Mouse (Mus musculus) midbrain, postnatal 0 days (tissue): Measurements from ENCODE around the gene D930020B18Rik. TPM values are rescaled to one million over a fixed set of nuclear protein-coding genes. Genes with fewer than 3 reads are reported as not detected.

ENCODE experiments used
- ATAC-seq: fragments of 200-750 bp; cut with Nextera tagmentation; 2 replicates; pipeline ENCODE4 v1.8.0; 2017; ENCODE audit warnings: moderate number of reproducible peaks, mild to moderate bottlenecking, moderate TSS enrichment, moderate library complexity; ENCODE audit not compliant: low FRiP score
- DNase-seq: peaks from one replicate; pipeline ENCODE4 v3.0.0-alpha.2; 2015; ENCODE audit warnings: low spot score
- H3K27ac ChIP-seq: fragments of 300-500 bp; sonication (generic); 2 replicates; pipeline ENCODE4 v1.5.1; 2014; ENCODE audit warnings: low read depth, mild to moderate bottlenecking, low read length, mixed read lengths
- H3K27me3 ChIP-seq: fragments of 300-500 bp; sonication (generic); 2 replicates; pipeline ENCODE4 v1.6.1; 2014; ENCODE audit warnings: low read length, control low read depth, mixed read lengths; ENCODE audit not compliant: insufficient read depth
- H3K36me3 ChIP-seq: fragments of 300-500 bp; sonication (generic); 2 replicates; pipeline ENCODE4 v1.6.1; 2014; ENCODE audit warnings: low read length, control low read depth, mixed read lengths; ENCODE audit not compliant: insufficient read depth
- H3K4me1 ChIP-seq: fragments of 300-500 bp; sonication (generic); 2 replicates; pipeline ENCODE4 v1.6.1; 2014; ENCODE audit warnings: mild to moderate bottlenecking, control low read depth, antibody characterized with exemption, low read length, mixed read lengths; ENCODE audit not compliant: insufficient read depth
- H3K4me2 ChIP-seq: fragments of 300-500 bp; sonication (generic); 2 replicates; pipeline ENCODE4 v1.6.1; 2014; ENCODE audit warnings: low read depth, mild to moderate bottlenecking, low read length, mixed read lengths; ENCODE audit not compliant: poor library complexity, severe bottlenecking
- H3K4me3 ChIP-seq: fragments of 300-500 bp; sonication (generic); 2 replicates; pipeline ENCODE4 v1.5.1; 2014; ENCODE audit warnings: low read depth, mild to moderate bottlenecking, low read length, moderate library complexity
- H3K9ac ChIP-seq: fragments of 300-500 bp; sonication (generic); replicated peaks from 2 replicates; pipeline ENCODE4 v1.6.1; 2014; ENCODE audit warnings: mild to moderate bottlenecking, low read length, moderate library complexity, mixed read lengths; ENCODE audit not compliant: poor library complexity, severe bottlenecking
- H3K9me3 ChIP-seq: fragments of 300-500 bp; sonication (generic); 2 replicates; pipeline ENCODE4 v1.6.1; 2016; ENCODE audit warnings: low read length, control low read depth
- CTCF ChIP-seq: IDR thresholded peaks from 2 replicates; pipeline ENCODE4 v1.5.1; 2016; ENCODE audit warnings: antibody characterized with exemption, mild to moderate bottlenecking
- WGBS: fragments of 180-500 bp; shearing (Covaris S2); extraction: QIAGEN DNeasy Blood & Tissue Kit; methylation state at CpG from one replicate; pipeline ENCODE4 v1.1.7; 2014; 5-methylcytosine and 5-hydroxymethylcytosine counted together
- microRNA-seq: library from miRNA; unstranded; fragments of <30 nt; microRNA quantifications from one replicate; pipeline ENCODE4, GENCODE M21; 2016; ENCODE audit warnings: borderline number of aligned reads
- polyA plus RNA-seq: library from polyadenylated mRNA; unstranded; fragments of >200 nt; fragmentation: Nextera tagmentation; extraction: Ambion mirVana; gene quantifications from 2 replicates; pipeline ENCODE4 v1.2.1, GENCODE M21; 2015
- total RNA-seq: library from RNA; depleted of rRNA; stranded (reverse); fragments of >200 nt; gene quantifications from 2 replicates; pipeline ENCODE4 v1.2.3, GENCODE M21; 2014; rRNA removed

The D930020B18Rik gene
- total and polyA plus RNA-seq, 2 experiments from 2014 or later = 0.42 to 0.44 TPM

GRCm38 (mm10) chr10:121739548-121740505 lies 98.4 kb downstream of the D930020B18Rik start, which contains the start of gene BC048403:
Gene BC048403 (plus strand): TSS chr10:121739937.
- peak within 1 kb of the TSS; percentile 82 for H3K27ac ChIP-seq

DNA sequence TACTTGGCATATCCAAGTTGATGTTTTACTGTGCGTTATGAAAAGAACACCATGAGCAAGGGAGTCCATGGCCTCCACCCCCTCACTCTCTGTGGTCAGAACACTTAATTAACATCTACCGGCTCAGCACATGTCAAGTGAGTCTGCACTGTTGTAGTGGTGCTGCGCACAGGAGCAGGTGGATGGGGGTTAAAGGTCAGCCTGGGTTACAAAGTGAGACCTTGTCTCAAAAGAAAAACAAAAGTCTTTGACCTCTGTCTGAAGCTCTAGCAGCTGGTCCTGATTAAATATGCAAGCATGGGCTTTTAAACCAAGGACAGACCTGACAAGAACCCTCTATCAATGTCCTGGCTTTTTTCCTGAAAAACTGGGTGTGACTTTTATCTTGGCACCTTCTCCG lies 100.9 kb downstream of the D930020B18Rik start:
- Histone ChIP-seq H3K4me1 (no peaks in the 10 kb centered on the region), H3K9me3 (no peaks in the 10 kb centered on the region), H3K4me3 (no peak overlapping the region), H3K4me2 (no peak overlapping the region), H3K9ac (no peak overlapping the region), H3K27me3 (no peaks in the 10 kb centered on the region), H3K27ac (no peak overlapping the region), H3K36me3 (peaks cover 14% of the 10 kb centered on the region)
- no peak for TF ChIP-seq CTCF
- DNase-seq = no peak
- 52% methylated on average over 4 of the region's 4 CpGs for WGBS
- ATAC-seq = no peak

More at GRCm38 (mm10) chr10:121739548-121740505, 98.4 kb downstream of the D930020B18Rik start, which contains the start of gene BC048403:
- peak within 1 kb of the TSS; percentile 83 for H3K9ac ChIP-seq
- H3K36me3 ChIP-seq = no peaks in the 10 kb centered on the region
- H3K4me3 ChIP-seq = peak within 1 kb of the TSS; percentile 73
- ATAC-seq = peak; percentile 90
- TF ChIP-seq CTCF = no peak
- peak within 1 kb of the TSS; percentile 93 for H3K4me2 ChIP-seq
- no peaks in the 10 kb centered on the region for H3K9me3 ChIP-seq
- WGBS = under 1% methylated on average over 63 of the region's 68 CpGs
- H3K27me3 ChIP-seq = no peaks in the 10 kb centered on the region
- DNase-seq = peak; percentile 84
- no peaks in the 10 kb centered on the region for H3K4me1 ChIP-seq

Small RNAs within 50 kb of the gene (microRNA-seq; reads per million reads assigned to microRNA genes)
- not detected for gene Gm24330

Other genes starting within 250 kb of the D930020B18Rik start
- gene Rassf3, start 165.2 kb upstream of the D930020B18Rik start, total RNA-seq = 5.8 and 6.0 TPM in 2 replicates
- gene Rassf3, start 165.2 kb upstream of the D930020B18Rik start, polyA plus RNA-seq = 3.0 and 3.4 TPM in 2 replicates
- 16.5 and 29.2 TPM in 2 replicates for gene Tbk1, start 54.8 kb upstream of the D930020B18Rik start, total RNA-seq
- gene Tbk1, start 54.8 kb upstream of the D930020B18Rik start, polyA plus RNA-seq = 24.5 and 24.8 TPM in 2 replicates
- gene Xpot, start 15.3 kb upstream of the D930020B18Rik start, total RNA-seq = 101 and 111 TPM in 2 replicates
- 26.0 and 26.6 TPM in 2 replicates for gene Xpot, start 15.3 kb upstream of the D930020B18Rik start, polyA plus RNA-seq
- 2.5 and 4.5 TPM in 2 replicates for gene BC048403, start 98.3 kb downstream of the D930020B18Rik start, total RNA-seq
- gene BC048403, start 98.3 kb downstream of the D930020B18Rik start, polyA plus RNA-seq = 1.5 and 1.9 TPM in 2 replicates